Mouse (Mus musculus) intestine, embryonic 14.5 days (tissue): ENCODE data around the gene Pbx1. TPM values are rescaled to one million over a fixed set of nuclear protein-coding genes. Genes with fewer than 3 reads are reported as not detected.

Experiments
- ATAC-seq: fragments of 200-750 bp; cut with Nextera tagmentation; replicated peaks from 2 replicates; pipeline ENCODE4 v1.8.0; 2017; ENCODE audit warnings: low read depth, moderate number of reproducible peaks, moderate TSS enrichment, moderate library complexity; ENCODE audit not compliant: low FRiP score, low TSS enrichment
- DNase-seq: peaks from one replicate; pipeline ENCODE4 v3.0.0-alpha.2; 2018; ENCODE audit warnings: low spot score
- H3K27ac ChIP-seq: fragments of 300-500 bp; sonication (generic); 2 replicates; pipeline ENCODE4 v1.5.1; 2014; ENCODE audit warnings: low read depth, mild to moderate bottlenecking, control low read depth
- H3K27me3 ChIP-seq: fragments of 300-500 bp; sonication (generic); replicated peaks from 2 replicates; pipeline ENCODE4 v1.6.1; 2014; ENCODE audit warnings: low read length, control low read depth; ENCODE audit not compliant: control insufficient read depth, insufficient read depth
- H3K36me3 ChIP-seq: fragments of 300-500 bp; sonication (generic); 2 replicates; pipeline ENCODE4 v1.6.1; 2014; ENCODE audit warnings: low read length, control low read depth; ENCODE audit not compliant: control insufficient read depth, insufficient read depth
- H3K4me1 ChIP-seq: fragments of 300-500 bp; sonication (generic); replicated peaks from 2 replicates; pipeline ENCODE4 v1.6.1; 2014; ENCODE audit warnings: low read length, control low read depth, mixed read lengths; ENCODE audit not compliant: control insufficient read depth, insufficient read depth
- H3K4me2 ChIP-seq: fragments of 300-500 bp; sonication (generic); 2 replicates; pipeline ENCODE4 v1.6.1; 2014; ENCODE audit warnings: low read length
- H3K4me3 ChIP-seq: fragments of 300-500 bp; sonication (generic); 2 replicates; pipeline ENCODE4 v1.5.1; 2014; ENCODE audit warnings: low read depth, low read length, control low read depth, mixed read lengths
- H3K9ac ChIP-seq: fragments of 300-500 bp; sonication (generic); 2 replicates; pipeline ENCODE4 v1.6.1; 2014; ENCODE audit warnings: mild to moderate bottlenecking, low read length
- H3K9me3 ChIP-seq: fragments of 300-500 bp; sonication (generic); 2 replicates; pipeline ENCODE4 v1.6.1; 2016; ENCODE audit warnings: low read length, control low read depth; ENCODE audit not compliant: control insufficient read depth
- WGBS: fragments of 180-500 bp; shearing (Covaris S2); extraction: QIAGEN DNeasy Blood & Tissue Kit; methylation state at CpG from one replicate; pipeline ENCODE4 v1.1.7; 2014; 5-methylcytosine and 5-hydroxymethylcytosine counted together
- polyA plus RNA-seq: library from polyadenylated mRNA; unstranded; fragments of >200 nt; fragmentation: Nextera tagmentation; extraction: Ambion mirVana; gene quantifications from 2 replicates; pipeline ENCODE4 v1.2.1, GENCODE M21; 2014

Pbx1 gene
- polyA plus RNA-seq, 1 experiment from 2014 or later, result 37.3 TPM

- no peak overlapping the region for H3K4me3 ChIP-seq
- no peak overlapping the region for H3K4me2 ChIP-seq
- ATAC-seq, result 0 out of 2 replicates have a peak, but pooled peaks have one; percentile 8
- no peak for DNase-seq
- no peak overlapping the region for H3K9ac ChIP-seq
- no peaks in the 10 kb centered on the region for H3K9me3 ChIP-seq
- 69% methylated on average over 14 of the region's 14 CpGs for WGBS
- peaks cover 9% of the 10 kb centered on the region; the same call in 1 of the 2 replicates for H3K4me1 ChIP-seq
- no peaks in the 10 kb centered on the region for H3K27me3 ChIP-seq
- no peaks in the 10 kb centered on the region for H3K36me3 ChIP-seq
- no peak overlapping the region for H3K27ac ChIP-seq
Measured at GRCm38 (mm10) chr1:168307275-168308182, 124.5 kb downstream of the Pbx1 start.

GRCm38 (mm10) chr1:168300505-168300904 lies 131.6 kb downstream of the Pbx1 start:
- ATAC-seq (no peak), DNase-seq (no peak)
- H3K9me3 ChIP-seq, result no peaks in the 10 kb centered on the region
- no peak overlapping the region for H3K4me2 ChIP-seq
- H3K27me3 ChIP-seq, result no peaks in the 10 kb centered on the region
- 69% methylated on average over 6 of the region's 6 CpGs for WGBS
- no peak overlapping the region for H3K27ac ChIP-seq
- H3K4me1 ChIP-seq, result peaks cover 19% of the 10 kb centered on the region; the same call in 1 of the 2 replicates
- H3K9ac ChIP-seq, result no peak overlapping the region
- H3K36me3 ChIP-seq, result peaks cover 3% of the 10 kb centered on the region; the same call in 1 of the 2 replicates
- H3K4me3 ChIP-seq, result no peak overlapping the region

GRCm38 (mm10) chr1:168299928-168300365 lies 132.1 kb downstream of the Pbx1 start:
- Histone ChIP-seq H3K4me2 (no peak overlapping the region), H3K9me3 (no peaks in the 10 kb centered on the region), H3K9ac (no peak overlapping the region), H3K4me1 (peaks cover 19% of the 10 kb centered on the region; the same call in 1 of the 2 replicates), H3K27ac (no peak overlapping the region), H3K4me3 (no peak overlapping the region), H3K36me3 (peaks cover 3% of the 10 kb centered on the region; the same call in 1 of the 2 replicates), H3K27me3 (no peaks in the 10 kb centered on the region)
- ATAC-seq, result no peak
- DNase-seq, result no peak
- 63% methylated on average over 12 of the region's 12 CpGs for WGBS

- DNase-seq, result no peak
- H3K9ac ChIP-seq, result no peak overlapping the region
- H3K4me1 ChIP-seq, result peaks cover 19% of the 10 kb centered on the region; the same call in 1 of the 2 replicates
- no peaks in the 10 kb centered on the region for H3K9me3 ChIP-seq
- no peak overlapping the region for H3K27ac ChIP-seq
- WGBS, result 90% methylated on average over 8 of the region's 8 CpGs
- no peaks in the 10 kb centered on the region for H3K27me3 ChIP-seq
- no peak overlapping the region for H3K4me3 ChIP-seq
- no peak overlapping the region for H3K4me2 ChIP-seq
- peaks cover 3% of the 10 kb centered on the region; the same call in 1 of the 2 replicates for H3K36me3 ChIP-seq
- ATAC-seq, result no peak
Measured at GRCm38 (mm10) chr1:168299181-168299580, 132.9 kb downstream of the Pbx1 start.

- Histone ChIP-seq H3K9me3 (no peaks in the 10 kb centered on the region), H3K4me2 (no peak overlapping the region), H3K36me3 (peaks cover 3% of the 10 kb centered on the region; the same call in 1 of the 2 replicates), H3K27me3 (no peaks in the 10 kb centered on the region), H3K27ac (no peak overlapping the region), H3K4me3 (no peak overlapping the region), H3K9ac (no peak overlapping the region), H3K4me1 (peaks cover 28% of the 10 kb centered on the region; the same call in 1 of the 2 replicates)
- DNase-seq, result no peak
- 51% methylated on average over 2 of the region's 2 CpGs for WGBS
- 0 out of 2 replicates have a peak, but pooled peaks have one; percentile 24 for ATAC-seq
Measured at GRCm38 (mm10) chr1:168296290-168296689, 135.8 kb downstream of the Pbx1 start.

GRCm38 (mm10) chr1:168295782-168296181 lies 136.3 kb downstream of the Pbx1 start:
- no peak overlapping the region for H3K4me2 ChIP-seq
- H3K4me1 ChIP-seq, result peaks cover 24% of the 10 kb centered on the region; the same call in 1 of the 2 replicates
- H3K4me3 ChIP-seq, result no peak overlapping the region
- no peaks in the 10 kb centered on the region for H3K36me3 ChIP-seq
- no peak overlapping the region for H3K9ac ChIP-seq
- H3K9me3 ChIP-seq, result no peaks in the 10 kb centered on the region
- H3K27ac ChIP-seq, result no peak overlapping the region
- H3K27me3 ChIP-seq, result no peaks in the 10 kb centered on the region
- no peak for DNase-seq
- WGBS, result 60% methylated on average over 4 of the region's 4 CpGs
- ATAC-seq, result no peak

- no peak overlapping the region for H3K4me3 ChIP-seq
- H3K9ac ChIP-seq, result no peak overlapping the region
- no peak overlapping the region for H3K4me2 ChIP-seq
- H3K27me3 ChIP-seq, result no peaks in the 10 kb centered on the region
- no peak overlapping the region for H3K27ac ChIP-seq
- DNase-seq (no peak), ATAC-seq (no peak)
- WGBS, result 84% methylated on average over 1 of the region's 1 CpGs
- no peaks in the 10 kb centered on the region for H3K9me3 ChIP-seq
- no peaks in the 10 kb centered on the region for H3K36me3 ChIP-seq
- peaks cover 26% of the 10 kb centered on the region for H3K4me1 ChIP-seq
Measured at GRCm38 (mm10) chr1:168293673-168294072, 138.4 kb downstream of the Pbx1 start.

GRCm38 (mm10) chr1:168292106-168292505 lies 140.0 kb downstream of the Pbx1 start:
- Histone ChIP-seq H3K9ac (no peak overlapping the region), H3K9me3 (no peaks in the 10 kb centered on the region), H3K4me2 (no peak overlapping the region), H3K27me3 (no peaks in the 10 kb centered on the region), H3K27ac (no peak overlapping the region), H3K4me3 (no peak overlapping the region), H3K36me3 (no peaks in the 10 kb centered on the region), H3K4me1 (peaks cover 36% of the 10 kb centered on the region)
- no peak for DNase-seq
- WGBS, result 73% methylated on average over 9 of the region's 9 CpGs
- no peak for ATAC-seq
